Mouse (Mus musculus) lung, postnatal 14 days (tissue): ENCODE data around the gene Ppp4r1.

Experiments
- DNase-seq: peaks from one replicate; pipeline ENCODE4 v3.0.0; 2021

Ppp4r1 gene

DNA sequence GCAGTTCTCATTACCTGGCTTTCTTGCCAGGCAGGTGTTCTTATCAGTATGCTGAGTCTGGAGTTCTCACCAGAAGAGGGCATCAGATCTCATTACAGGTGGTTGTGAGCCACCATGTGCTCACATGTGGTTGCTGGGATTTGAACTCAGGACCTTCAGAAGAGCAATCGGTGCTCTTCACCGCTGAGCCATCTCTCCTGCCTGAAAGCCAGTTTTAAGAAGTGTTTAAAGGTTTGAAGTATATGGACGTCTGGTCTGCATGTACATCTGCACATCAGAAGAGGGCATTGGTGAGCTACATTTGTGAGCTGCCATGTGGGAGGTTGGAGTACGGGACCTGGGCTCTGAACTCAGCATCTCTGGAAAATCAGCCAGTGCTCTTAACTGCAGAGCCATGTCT lies 8.8 kb upstream of the Ppp4r1 start:
- no peak for DNase-seq

DNA sequence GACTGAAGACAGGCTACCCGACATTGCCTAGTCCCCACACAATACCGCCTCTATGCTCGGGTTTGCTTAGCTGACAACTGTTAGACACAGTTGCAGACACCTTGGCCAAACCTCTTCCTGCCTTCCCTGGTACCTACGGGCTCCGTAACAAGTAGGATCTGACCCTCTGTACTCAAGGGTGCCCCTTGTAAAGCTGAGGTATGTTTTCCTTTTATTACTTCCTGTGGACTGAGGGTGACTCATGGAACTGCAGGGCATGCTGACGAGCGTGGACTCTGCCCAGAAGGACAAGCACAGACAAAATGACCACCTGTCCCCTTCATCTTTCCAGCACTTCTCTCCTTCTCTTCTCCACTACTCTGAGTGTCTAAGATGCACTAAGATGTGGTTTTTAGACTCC lies 7.9 kb upstream of the Ppp4r1 start:
- DNase-seq, result no peak

GRCm38 (mm10) chr17:65776228-65776627 lies 6.1 kb upstream of the Ppp4r1 start:
- no peak for DNase-seq

DNA sequence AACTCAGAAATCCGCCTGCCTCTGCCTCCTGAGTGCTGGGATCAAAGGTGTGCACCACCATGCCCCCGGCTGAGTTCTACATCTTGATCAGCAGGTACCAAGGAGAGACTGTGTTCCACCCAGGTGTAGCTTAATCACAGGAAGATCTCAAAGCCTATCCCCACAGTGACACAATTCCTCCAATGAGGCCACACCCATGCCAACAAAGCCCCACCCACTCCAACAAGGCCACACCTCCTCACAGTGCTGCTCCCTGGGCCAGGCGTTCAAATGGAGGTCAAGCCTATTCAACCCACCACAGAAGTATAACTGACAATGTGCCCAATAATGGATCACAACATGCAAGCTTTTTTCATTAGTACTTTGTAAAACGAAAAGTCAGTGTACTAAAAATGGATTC lies 4.9 kb upstream of the Ppp4r1 start:
- DNase-seq, result no peak

DNA sequence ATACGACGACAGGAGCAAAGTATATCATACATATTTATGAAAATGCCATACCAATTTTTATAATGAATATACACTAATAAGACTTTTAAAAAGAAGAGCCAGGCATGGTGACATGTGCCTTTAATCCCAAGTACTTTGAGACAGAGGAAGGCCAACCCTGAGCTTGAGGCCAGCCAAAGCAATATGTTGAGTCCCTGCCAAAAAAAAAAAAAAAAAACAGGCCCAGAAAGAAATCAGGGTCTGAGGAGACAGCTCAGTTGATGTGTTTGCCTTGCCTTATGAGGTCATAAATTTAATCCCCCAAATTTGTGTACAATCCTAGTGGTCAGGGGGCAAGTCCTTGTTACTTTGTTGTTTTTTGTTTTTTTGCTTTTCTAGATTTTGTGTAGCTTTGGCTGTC lies 1.4 kb upstream of the Ppp4r1 start:
- DNase-seq, result no peak

- peak; percentile 82 for DNase-seq
Observed at GRCm38 (mm10) chr17:65783182-65784161, 1.1 kb downstream of the Ppp4r1 start.

DNA sequence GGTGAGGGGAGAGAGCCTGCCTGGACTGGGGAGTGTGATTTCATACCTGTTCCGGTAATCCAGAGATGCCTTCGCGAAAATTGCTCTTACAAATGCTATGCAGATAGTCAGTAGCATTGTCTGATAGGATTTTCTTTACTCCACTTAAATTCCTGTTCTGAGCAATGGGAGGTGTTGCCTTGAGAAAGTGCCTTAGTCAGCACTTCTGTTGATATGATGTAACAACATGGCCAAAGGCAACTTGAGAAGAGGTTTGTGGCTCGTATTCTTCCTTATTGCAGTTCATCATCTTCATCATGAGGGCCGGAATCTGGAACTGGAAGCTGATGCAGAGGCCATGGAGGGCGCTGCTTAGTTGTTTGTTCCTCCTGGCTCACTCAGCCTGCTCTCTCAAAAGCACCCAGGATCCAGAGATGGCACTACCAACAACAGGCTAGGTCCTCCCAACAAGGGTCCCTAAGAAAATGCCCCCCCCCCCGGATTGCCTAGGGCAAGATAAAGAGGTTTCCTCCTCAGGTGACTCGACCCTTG lies 2.3 kb downstream of the Ppp4r1 start:
- DNase-seq, result no peak

GRCm38 (mm10) chr17:65785707-65786106 lies 3.3 kb downstream of the Ppp4r1 start:
- no peak for DNase-seq

DNA sequence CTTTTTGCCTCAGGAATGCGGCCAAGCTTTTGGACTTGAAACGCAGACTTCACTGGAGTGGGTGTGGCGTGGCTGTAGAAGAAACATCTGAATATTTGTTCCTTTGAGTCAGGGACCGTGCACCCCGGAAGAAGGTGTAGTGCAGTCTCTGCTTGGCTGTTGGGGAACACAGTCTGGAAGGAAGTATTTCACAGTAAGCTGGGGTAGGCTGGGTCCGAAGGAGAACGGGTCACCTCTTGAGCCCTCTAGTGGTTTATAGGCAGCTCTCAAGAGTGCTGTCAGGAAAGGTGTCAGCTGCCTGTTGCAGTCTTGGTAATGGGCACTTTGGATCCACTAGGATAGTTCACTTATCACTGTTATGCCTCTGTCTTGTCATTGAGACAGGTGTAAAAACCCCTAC lies 3.9 kb downstream of the Ppp4r1 start:
- DNase-seq, result peak; percentile 30

- no peak for DNase-seq
Observed at GRCm38 (mm10) chr17:65787261-65787660, 4.9 kb downstream of the Ppp4r1 start.

GRCm38 (mm10) chr17:65788542-65789291 lies 6.3 kb downstream of the Ppp4r1 start:
- DNase-seq, result no peak

- no peak for DNase-seq
Observed at GRCm38 (mm10) chr17:65789576-65789975, 7.2 kb downstream of the Ppp4r1 start.

DNA sequence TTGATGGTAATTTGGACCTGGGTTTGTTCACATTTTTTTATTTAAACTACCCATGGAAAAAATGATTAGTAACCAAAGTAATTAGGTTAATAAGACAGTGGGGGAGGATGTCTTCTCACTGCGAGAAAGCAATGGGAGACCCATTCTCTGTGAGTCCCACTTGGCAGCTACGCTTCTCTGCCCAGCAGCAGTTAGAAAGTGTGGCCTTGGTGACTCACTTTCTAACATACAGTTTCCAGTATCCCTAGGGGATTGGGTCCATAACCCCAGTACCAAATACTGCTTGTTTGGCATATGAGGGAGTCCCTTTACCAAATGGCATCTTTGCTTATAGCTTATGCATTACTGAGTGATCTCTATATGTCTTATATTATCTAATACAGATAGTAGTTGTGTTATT lies 8.8 kb downstream of the Ppp4r1 start:
- no peak for DNase-seq

DNA sequence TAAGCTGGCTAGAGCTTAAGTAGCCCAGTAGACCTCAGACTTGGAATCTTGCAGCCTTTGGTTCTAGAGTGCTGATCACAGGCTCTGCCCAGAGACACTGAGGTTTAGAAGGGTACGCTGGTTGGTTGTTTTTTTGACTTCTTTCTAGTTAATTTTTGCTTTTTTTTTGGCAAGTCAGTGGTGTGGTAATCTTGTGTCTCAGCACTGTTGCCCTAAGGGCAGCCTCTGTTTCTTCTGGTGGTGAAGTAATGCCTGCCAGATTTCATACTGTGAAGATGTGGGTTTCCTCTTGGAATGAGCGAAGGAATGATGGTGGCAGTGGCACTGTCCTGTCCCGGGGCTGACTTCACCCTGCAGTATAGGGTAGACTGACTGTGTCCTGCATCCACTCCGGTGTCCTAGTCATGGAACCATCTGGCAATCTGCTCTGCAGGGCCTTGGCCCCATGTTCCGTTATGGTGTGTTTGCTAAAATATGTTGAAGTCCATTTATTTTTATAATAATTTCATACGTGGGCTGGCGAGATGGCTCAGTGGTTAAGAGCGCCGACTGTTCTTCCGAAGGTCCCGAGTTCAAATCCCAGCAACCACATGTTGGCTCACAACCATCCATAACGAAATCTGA lies 11.0 kb downstream of the Ppp4r1 start:
- no peak for DNase-seq

DNA sequence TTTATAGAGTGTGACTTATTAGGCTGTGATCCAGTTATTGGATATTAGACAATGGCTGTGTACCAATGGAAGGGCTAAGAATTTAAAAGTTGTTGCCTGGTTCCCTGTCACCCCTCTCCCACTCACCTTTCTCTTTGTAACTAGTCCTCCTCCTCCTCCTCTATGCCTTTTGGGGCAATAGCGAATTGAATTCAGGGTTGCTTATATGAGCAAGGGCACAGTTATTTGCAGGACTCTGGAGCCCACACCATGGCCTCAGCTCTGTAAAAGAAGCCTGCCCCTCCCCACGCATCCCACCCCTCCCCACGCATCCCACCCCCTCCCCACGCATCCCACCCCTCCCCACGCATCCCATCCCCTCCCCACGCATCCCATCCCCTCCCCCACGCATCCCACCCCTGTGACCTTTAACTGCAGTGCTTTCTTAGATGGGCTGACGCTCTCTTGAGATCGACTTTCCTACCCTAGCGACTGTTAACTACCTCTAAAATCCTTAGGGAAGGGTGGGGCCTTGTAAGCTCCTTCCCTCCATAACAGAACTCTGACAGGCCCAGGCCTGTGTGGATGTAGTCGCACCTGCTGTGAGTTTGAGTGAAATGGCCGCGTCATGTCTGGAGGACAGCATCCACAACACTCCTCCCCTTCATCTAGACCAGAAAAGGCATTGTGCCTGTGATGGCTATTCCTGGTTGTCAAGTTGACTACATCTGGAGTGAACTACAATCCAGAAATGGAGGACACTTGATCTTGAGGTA lies 11.9 kb downstream of the Ppp4r1 start:
- no peak for DNase-seq

- DNase-seq, result no peak
Observed at GRCm38 (mm10) chr17:65796056-65796455, 13.7 kb downstream of the Ppp4r1 start.

DNA sequence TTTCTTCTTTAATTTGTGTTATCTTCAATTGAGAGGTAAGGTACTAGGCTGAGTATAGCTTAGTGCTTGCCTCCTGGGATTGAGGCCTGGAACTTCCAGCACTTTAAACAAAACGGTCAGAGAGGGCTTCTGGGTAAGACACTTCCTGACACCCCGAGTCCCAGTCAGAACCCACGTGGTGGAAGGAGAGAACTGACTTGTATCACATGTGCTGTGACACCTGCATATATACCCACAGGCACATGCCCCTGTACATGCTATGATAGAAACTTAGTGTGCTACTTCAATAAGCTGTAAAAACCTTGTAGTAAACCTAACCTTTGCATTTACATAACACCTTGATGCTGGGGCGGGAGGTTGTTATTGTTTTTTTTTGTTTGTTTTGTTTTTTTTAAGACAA lies 16.1 kb downstream of the Ppp4r1 start:
- no peak for DNase-seq

GRCm38 (mm10) chr17:65799353-65799752 lies 17.0 kb downstream of the Ppp4r1 start:
- no peak for DNase-seq

DNA sequence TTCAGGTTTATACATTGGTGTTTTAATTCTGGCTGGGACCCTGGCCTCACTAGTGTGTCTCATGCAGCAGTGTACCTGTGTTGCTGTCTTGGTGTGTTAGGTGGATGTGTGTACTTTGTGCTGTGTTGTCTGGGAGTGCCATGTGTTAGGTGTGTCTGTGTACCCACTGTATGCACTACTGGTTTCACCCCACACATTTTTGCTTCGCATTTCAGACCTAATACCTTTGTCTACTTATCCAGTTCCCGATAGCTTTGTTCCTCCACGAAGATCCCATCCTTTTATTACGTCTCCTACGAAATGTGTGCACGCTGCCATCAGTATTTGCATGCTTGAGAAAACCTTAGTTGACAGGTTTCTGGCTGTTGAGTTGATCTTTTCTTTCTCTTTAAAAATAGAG lies 18.1 kb downstream of the Ppp4r1 start:
- DNase-seq, result no peak

GRCm38 (mm10) chr17:65802026-65802425 lies 19.7 kb downstream of the Ppp4r1 start:
- no peak for DNase-seq

- DNase-seq, result no peak
Observed at GRCm38 (mm10) chr17:65805966-65806365, 23.6 kb downstream of the Ppp4r1 start.

DNA sequence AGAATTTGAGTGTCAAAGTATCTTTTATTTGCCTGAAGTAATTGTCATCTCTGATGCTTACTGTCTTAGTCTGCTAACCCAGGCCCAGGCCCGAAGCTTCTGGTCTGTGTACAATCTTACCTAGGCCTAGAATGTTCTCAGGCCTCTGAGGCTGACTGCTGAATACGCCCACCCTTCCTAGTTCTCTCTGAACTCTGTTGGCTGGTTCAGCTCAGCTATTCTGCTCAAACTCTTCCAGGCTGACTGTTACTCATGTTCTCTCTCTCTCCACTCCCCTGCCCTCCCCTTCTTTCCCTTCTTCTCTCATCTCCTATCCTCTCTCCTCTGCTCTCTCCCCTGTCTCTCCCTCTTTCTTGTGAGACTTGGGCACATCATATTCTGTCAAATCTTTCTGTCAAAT lies 24.0 kb downstream of the Ppp4r1 start:
- DNase-seq, result no peak

GRCm38 (mm10) chr17:65811032-65811431 lies 28.7 kb downstream of the Ppp4r1 start:
- DNase-seq, result no peak
